14 mouse cellular contexts compared by ENCODE assay signal in the genomic region with DNA sequence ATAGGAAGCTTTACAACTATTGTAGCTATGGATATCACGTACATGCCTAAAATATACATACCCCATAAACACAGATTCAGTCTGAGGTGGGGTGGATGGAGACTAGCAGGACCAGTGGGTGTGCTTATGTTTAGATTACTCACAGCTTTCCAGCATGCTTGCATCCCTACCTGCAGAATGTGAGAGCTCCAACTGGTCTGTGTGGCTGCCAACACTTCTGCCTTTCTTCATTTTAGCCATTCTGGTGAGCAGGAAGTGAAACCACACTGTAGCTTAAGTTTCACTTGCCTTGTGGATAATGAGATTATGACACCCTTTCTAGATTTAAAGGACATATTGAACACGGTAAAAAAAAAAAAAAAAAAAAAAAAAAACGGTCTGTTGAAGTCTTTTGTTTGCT.
A peak's percentile ranks its signal among the peaks of the same experiment; 100 is the strongest.
DNase-seq lines count a peak whose midpoint lies in the region; ATAC-seq lines count a peak whose summit lies in the region.
"Had no signal": no experiment of that assay in that cellular context is flagged by ENCODE, and none has a peak within 500 bp of the region (broad histone marks: within the 10 kb centered on the region; RNA-seq: fewer than 3 reads in every experiment).

No protein-coding gene starts in this region.

- H3K27me3 ChIP-seq in hindbrain, embryonic 12.5 days = no peaks in the 10 kb centered on the region
- H3K27me3 ChIP-seq: forebrain, embryonic 12.5 days had no signal

- H3K9ac ChIP-seq in hindbrain, embryonic 12.5 days = no peak overlapping the region
- H3K9ac ChIP-seq: forebrain, embryonic 12.5 days; hindbrain, embryonic 14.5 days; lung, embryonic 14.5 days had no signal

- no peak for DNase-seq in frontal cortex, adult 2 months (ENCODE audit: extremely low spot score in 1 of 2, low spot score in 1 of 2)
- DNase-seq in thymus, postnatal 0 days (ENCODE audit: low spot score) = peak; percentile 9
- DNase-seq in thymus, postnatal 4 days = no peak
- DNase-seq in adrenal gland, postnatal 36 days = no peak
- DNase-seq in gastrocnemius, postnatal 10 days = no peak
- DNase-seq: adrenal gland, postnatal 25 days; liver; lung, embryonic 14.5 days; spleen, adult 18-20 months had no signal

- no peak overlapping the region for H3K27ac ChIP-seq in hindbrain, embryonic 12.5 days
- H3K27ac ChIP-seq: hindbrain, embryonic 14.5 days had no signal

- ATAC-seq in frontal cortex, adult (ENCODE audit: low TSS enrichment) = peak; percentile 72
- peak; percentile 85 for ATAC-seq in inflammation-experienced regulatory T-cells, adult 6 months
- ATAC-seq in hindbrain, embryonic 12.5 days (ENCODE audit: low FRiP score) = no peak

- H3K9me3 ChIP-seq in hindbrain, embryonic 12.5 days (replicated peaks) = no peaks in the 10 kb centered on the region
- H3K9me3 ChIP-seq: forebrain, embryonic 12.5 days had no signal

- no peak overlapping the region for H3K4me3 ChIP-seq in hindbrain, embryonic 12.5 days
- H3K4me3 ChIP-seq: forebrain, embryonic 12.5 days had no signal

- WGBS in hindbrain, embryonic 12.5 days = 69% methylated on average over 3 of the region's 3 CpGs

- H3K4me2 ChIP-seq in hindbrain, embryonic 12.5 days (replicated peaks) = no peak overlapping the region
- H3K4me2 ChIP-seq: forebrain, embryonic 12.5 days; hindbrain, embryonic 14.5 days; lung, embryonic 14.5 days had no signal

- no peaks in the 10 kb centered on the region for H3K36me3 ChIP-seq in hindbrain, embryonic 12.5 days
- H3K36me3 ChIP-seq: forebrain, embryonic 12.5 days had no signal

- peaks cover 6% of the 10 kb centered on the region for H3K4me1 ChIP-seq in hindbrain, embryonic 12.5 days
